Comparison of ENCODE assay signal across 9 mouse cellular contexts in the genomic region with DNA sequence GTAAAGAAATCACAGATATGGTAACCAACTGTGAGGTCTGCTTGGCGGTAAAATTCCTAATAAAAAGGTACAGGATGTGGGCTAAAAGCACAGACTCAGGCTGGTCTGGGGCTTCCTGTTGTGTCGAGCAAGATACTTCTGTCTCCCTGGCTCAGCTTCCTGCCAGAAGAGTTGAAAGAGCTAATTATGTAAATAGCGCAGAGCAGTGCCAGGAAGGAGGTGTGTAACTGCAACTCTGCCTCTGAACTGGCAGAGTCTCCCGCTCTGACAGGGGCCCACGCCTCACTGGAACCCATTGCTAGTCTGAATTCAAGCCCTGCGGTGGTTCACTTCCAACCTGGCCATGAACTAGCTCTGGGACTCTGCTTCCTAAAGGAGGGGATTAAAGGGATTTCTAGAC.
DNase-seq lines count a peak whose midpoint lies in the region; ATAC-seq lines count a peak whose summit lies in the region.
"Had no signal": no experiment of that assay in that cellular context is flagged by ENCODE, and none has a peak within 500 bp of the region (broad histone marks: within the 10 kb centered on the region; RNA-seq: fewer than 3 reads in every experiment).

No protein-coding gene starts in this region.

- intact Hi-C loops in left cerebral cortex, postnatal 4 days (cut with DNase I), result no loop called here

- peak; percentile 90 to 93 for ATAC-seq in hematopoietic stem cell, adult 5-6 weeks (replicated peaks in 1 of 2; ENCODE audit: insufficient read depth in 1 of 2, low FRiP score in 2 of 2, low TSS enrichment in 1 of 2, low read depth in 1 of 2, poor library complexity in 2 of 2, severe bottlenecking in 2 of 2)

- DNase-seq in embryo, embryonic 11 days, result peak; percentile 26
- DNase-seq in embryo, embryonic 9.5 days (ENCODE audit: extremely low spot score), result no peak
- DNase-seq in Muller cell, postnatal 12 days (ENCODE audit: inconsistent ontology term), result peak; percentile 66
- DNase-seq in left cerebral cortex, postnatal 4 days, result peak; percentile 48
- DNase-seq in right cerebral cortex, postnatal 25 days, result peak; percentile 23
- no peak for DNase-seq in testis, postnatal 10 days (ENCODE audit: low spot score)
- no peak for DNase-seq in adrenal gland, postnatal 14 days
- DNase-seq: liver, embryonic 13.5 days had no signal

Comparison
In these comparisons a context has a peak if more than half of its experiments do, and no peak if none do; other contexts are left out.
1. DNase-seq: peak in embryo, embryonic 11 days (single experiment), Muller cell, postnatal 12 days (single experiment), left cerebral cortex, postnatal 4 days (single experiment) and right cerebral cortex, postnatal 25 days (single experiment); none in embryo, embryonic 9.5 days (single experiment), testis, postnatal 10 days (single experiment) and adrenal gland, postnatal 14 days (single experiment).